Mouse (Mus musculus): ENCODE results near the gene Cypt12.

The Cypt12 gene

GRCm38 (mm10) chr3:17948299-17948698, at the start of gene Cypt12:
Gene Cypt12 (plus strand): TSS chr3:17948410.
- DNase-seq (ENCODE audit: inconsistent age in 2 of 2, low spot score in 1 of 2): no peak

GRCm38 (mm10) chr3:17913796-17914195, 34.4 kb upstream of the Cypt12 start:
- no peak for DNase-seq (ENCODE audit: inconsistent age in 2 of 2, low spot score in 1 of 2)

GRCm38 (mm10) chr3:17940206-17940605, 8.0 kb upstream of the Cypt12 start:
- DNase-seq (ENCODE audit: inconsistent age in 2 of 2, low spot score in 1 of 2): no peak

Measured in adrenal gland, adult (tissue).